Mouse (Mus musculus): Measurements from ENCODE around the gene Flvcr1. TPM values are rescaled to one million over a fixed set of nuclear protein-coding genes. Genes with fewer than 3 reads are reported as not detected.
A peak's percentile ranks its signal among the peaks of the same experiment; 100 is the strongest.

Gene Flvcr1
- polyA plus RNA-seq, 1 experiment from 2014 or later: 9.5 TPM

- WGBS: 94% methylated on average over 1 of the region's 1 CpGs
- Histone ChIP-seq H3K4me1 (replicated peaks; ENCODE audit: control insufficient read depth, insufficient read depth, low read length) (peaks cover 4% of the 10 kb centered on the region; the same call in 1 of the 2 replicates), H3K9me3 (ENCODE audit: control insufficient read depth, low read length) (no peaks in the 10 kb centered on the region), H3K36me3 (ENCODE audit: control insufficient read depth, insufficient read depth, low read length) (no peaks in the 10 kb centered on the region), H3K27me3 (ENCODE audit: control insufficient read depth, insufficient read depth, low read length) (no peaks in the 10 kb centered on the region), H3K27ac (ENCODE audit: low read depth, low read length) (no peak overlapping the region), H3K4me2 (replicated peaks; ENCODE audit: low read depth, low read length) (no peak overlapping the region), H3K4me3 (ENCODE audit: low read depth, low read length) (no peak overlapping the region), H3K9ac (ENCODE audit: low read depth, low read length) (no peak overlapping the region)
- no peak for ATAC-seq (ENCODE audit: low FRiP score)
- DNase-seq (ENCODE audit: low spot score): no peak
Observed at GRCm38 (mm10) chr1:190980470-190980869, 45.5 kb downstream of the Flvcr1 start.

GRCm38 (mm10) chr1:190979100-190979563 is 46.8 kb downstream of the Flvcr1 start, which contains the start of gene Vash2:
Gene Vash2 (minus strand): TSS chr1:190979296.
- Histone ChIP-seq H3K4me1 (replicated peaks; ENCODE audit: control insufficient read depth, insufficient read depth, low read length) (peaks cover 4% of the 10 kb centered on the region; the same call in 1 of the 2 replicates), H3K27ac (ENCODE audit: low read depth, low read length) (peak within 1 kb of the TSS; percentile 89), H3K4me2 (replicated peaks; ENCODE audit: low read depth, low read length) (peak within 1 kb of the TSS; percentile 89), H3K27me3 (ENCODE audit: control insufficient read depth, insufficient read depth, low read length) (no peaks in the 10 kb centered on the region), H3K9me3 (ENCODE audit: control insufficient read depth, low read length) (no peaks in the 10 kb centered on the region), H3K36me3 (ENCODE audit: control insufficient read depth, insufficient read depth, low read length) (no peaks in the 10 kb centered on the region), H3K9ac (ENCODE audit: low read depth, low read length) (peak within 1 kb of the TSS; percentile 90), H3K4me3 (ENCODE audit: low read depth, low read length) (peak within 1 kb of the TSS; percentile 74)
- under 1% methylated on average over 36 of the region's 38 CpGs for WGBS
- ATAC-seq (ENCODE audit: low FRiP score): peak; percentile 98
- peak; percentile 91 for DNase-seq (ENCODE audit: low spot score)

- peak overlapping the region; percentile 89 for H3K27ac ChIP-seq (ENCODE audit: low read depth, low read length)
- DNase-seq (ENCODE audit: low spot score) (peak; percentile 66), ATAC-seq (ENCODE audit: low FRiP score) (peak; percentile 83)
- H3K4me1 ChIP-seq (replicated peaks; ENCODE audit: control insufficient read depth, insufficient read depth, low read length): peaks cover 4% of the 10 kb centered on the region; the same call in 1 of the 2 replicates
- H3K9ac ChIP-seq (ENCODE audit: low read depth, low read length): peak overlapping the region; percentile 90
- peak overlapping the region; percentile 74 for H3K4me3 ChIP-seq (ENCODE audit: low read depth, low read length)
- no peaks in the 10 kb centered on the region for H3K9me3 ChIP-seq (ENCODE audit: control insufficient read depth, low read length)
- no peaks in the 10 kb centered on the region for H3K36me3 ChIP-seq (ENCODE audit: control insufficient read depth, insufficient read depth, low read length)
- H3K27me3 ChIP-seq (ENCODE audit: control insufficient read depth, insufficient read depth, low read length): no peaks in the 10 kb centered on the region
- WGBS: 0% methylated on average over 32 of the region's 46 CpGs
- peak overlapping the region; percentile 89 for H3K4me2 ChIP-seq (replicated peaks; ENCODE audit: low read depth, low read length)
Observed at GRCm38 (mm10) chr1:190978511-190979073, 47.4 kb downstream of the Flvcr1 start.

DNA sequence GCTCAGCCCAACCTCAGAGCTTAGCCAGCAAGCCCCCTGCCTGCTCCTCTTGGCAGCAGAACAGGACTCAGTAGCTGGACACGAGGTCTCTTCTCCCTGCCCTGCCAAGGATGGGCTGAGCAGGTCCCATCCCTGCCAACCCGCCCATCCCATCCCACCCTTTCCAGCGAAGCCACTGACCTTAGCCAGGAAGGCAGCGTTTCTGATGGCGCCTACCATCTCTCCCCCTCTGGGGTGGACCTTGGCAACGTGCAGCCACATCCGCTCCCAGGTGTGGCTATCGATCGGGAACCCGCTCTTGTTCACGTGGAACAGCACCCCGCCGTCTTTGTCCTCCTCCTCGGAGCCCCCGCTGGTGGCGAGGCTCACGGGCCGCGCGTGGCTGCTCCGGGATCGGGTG is 48.0 kb downstream of the Flvcr1 start:
- 0% methylated on average over 22 of the region's 22 CpGs for WGBS
- ATAC-seq (ENCODE audit: low FRiP score) (peak; percentile 13), DNase-seq (ENCODE audit: low spot score) (peak; percentile 53)
- peak overlapping the region; percentile 74 for H3K4me3 ChIP-seq (ENCODE audit: low read depth, low read length)
- H3K9me3 ChIP-seq (ENCODE audit: control insufficient read depth, low read length): no peaks in the 10 kb centered on the region
- peak overlapping the region; percentile 90 for H3K9ac ChIP-seq (ENCODE audit: low read depth, low read length)
- H3K27ac ChIP-seq (ENCODE audit: low read depth, low read length): peak overlapping the region; percentile 89; the same call in 1 of the 2 replicates
- H3K27me3 ChIP-seq (ENCODE audit: control insufficient read depth, insufficient read depth, low read length): no peaks in the 10 kb centered on the region
- peaks cover 4% of the 10 kb centered on the region; the same call in 1 of the 2 replicates for H3K4me1 ChIP-seq (replicated peaks; ENCODE audit: control insufficient read depth, insufficient read depth, low read length)
- H3K36me3 ChIP-seq (ENCODE audit: control insufficient read depth, insufficient read depth, low read length): no peaks in the 10 kb centered on the region
- H3K4me2 ChIP-seq (replicated peaks; ENCODE audit: low read depth, low read length): peak overlapping the region; percentile 89

DNA sequence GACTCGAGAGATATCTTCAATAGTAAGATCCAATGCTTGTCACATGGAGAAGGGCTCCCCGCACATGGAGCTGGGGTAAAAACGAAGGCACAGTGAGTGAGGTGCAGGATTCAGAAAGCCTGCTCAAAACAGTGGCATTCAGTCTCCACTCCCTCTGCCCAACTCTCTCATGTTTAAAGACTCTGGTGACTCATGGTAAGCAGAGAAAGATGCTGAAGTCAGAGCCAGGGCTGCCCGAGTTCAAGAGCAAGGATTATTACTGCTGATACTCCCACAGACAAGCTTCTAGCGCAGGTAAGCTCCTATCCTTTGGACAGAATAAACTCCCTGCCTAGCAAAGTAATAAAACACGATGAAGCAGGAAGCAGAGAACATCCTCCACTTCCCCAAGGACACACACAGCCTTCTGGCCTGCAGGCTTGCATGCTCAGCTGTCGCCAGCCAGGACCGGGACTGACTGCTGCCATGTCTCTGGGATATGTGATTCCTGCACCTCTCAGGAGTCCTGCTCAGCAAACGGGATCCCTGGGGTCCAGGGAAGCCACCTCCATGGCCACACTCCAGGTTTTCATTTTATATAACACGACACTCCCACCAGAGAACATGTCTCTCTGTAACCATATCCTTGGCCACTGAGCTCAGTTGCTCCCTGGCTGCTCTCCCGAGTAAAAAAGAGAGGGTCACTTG is 48.9 kb downstream of the Flvcr1 start:
- Histone ChIP-seq H3K4me1 (replicated peaks; ENCODE audit: control insufficient read depth, insufficient read depth, low read length) (peaks cover 4% of the 10 kb centered on the region; the same call in 1 of the 2 replicates), H3K4me2 (replicated peaks; ENCODE audit: low read depth, low read length) (peak overlapping the region; percentile 89), H3K27me3 (ENCODE audit: control insufficient read depth, insufficient read depth, low read length) (no peaks in the 10 kb centered on the region), H3K9ac (ENCODE audit: low read depth, low read length) (peak overlapping the region; percentile 90; the same call in 1 of the 2 replicates), H3K9me3 (ENCODE audit: control insufficient read depth, low read length) (no peaks in the 10 kb centered on the region), H3K36me3 (ENCODE audit: control insufficient read depth, insufficient read depth, low read length) (no peaks in the 10 kb centered on the region), H3K27ac (ENCODE audit: low read depth, low read length) (no peak overlapping the region), H3K4me3 (ENCODE audit: low read depth, low read length) (peak overlapping the region; percentile 74)
- ATAC-seq (ENCODE audit: low FRiP score) (no peak), DNase-seq (ENCODE audit: low spot score) (no peak)
- 56% methylated on average over 11 of the region's 11 CpGs for whole genome bisulfite sequencing

GRCm38 (mm10) chr1:190974833-190975232 is 51.1 kb downstream of the Flvcr1 start:
- Histone ChIP-seq H3K9ac (ENCODE audit: low read depth, low read length) (no peak overlapping the region), H3K27ac (ENCODE audit: low read depth, low read length) (no peak overlapping the region), H3K4me3 (ENCODE audit: low read depth, low read length) (no peak overlapping the region), H3K27me3 (ENCODE audit: control insufficient read depth, insufficient read depth, low read length) (no peaks in the 10 kb centered on the region), H3K4me1 (replicated peaks; ENCODE audit: control insufficient read depth, insufficient read depth, low read length) (peaks cover 4% of the 10 kb centered on the region; the same call in 1 of the 2 replicates), H3K36me3 (ENCODE audit: control insufficient read depth, insufficient read depth, low read length) (peaks cover 3% of the 10 kb centered on the region; the same call in 1 of the 2 replicates), H3K4me2 (replicated peaks; ENCODE audit: low read depth, low read length) (no peak overlapping the region), H3K9me3 (ENCODE audit: control insufficient read depth, low read length) (no peaks in the 10 kb centered on the region)
- DNase-seq (ENCODE audit: low spot score) (no peak), ATAC-seq (ENCODE audit: low FRiP score) (no peak)
- 86% methylated on average over 1 of the region's 1 CpGs for WGBS

- Histone ChIP-seq H3K9ac (ENCODE audit: low read depth, low read length) (no peak overlapping the region), H3K4me1 (replicated peaks; ENCODE audit: control insufficient read depth, insufficient read depth, low read length) (peaks cover 4% of the 10 kb centered on the region; the same call in 1 of the 2 replicates), H3K9me3 (ENCODE audit: control insufficient read depth, low read length) (no peaks in the 10 kb centered on the region), H3K36me3 (ENCODE audit: control insufficient read depth, insufficient read depth, low read length) (peaks cover 5% of the 10 kb centered on the region; the same call in 1 of the 2 replicates), H3K27ac (ENCODE audit: low read depth, low read length) (no peak overlapping the region), H3K4me2 (replicated peaks; ENCODE audit: low read depth, low read length) (no peak overlapping the region), H3K27me3 (ENCODE audit: control insufficient read depth, insufficient read depth, low read length) (no peaks in the 10 kb centered on the region), H3K4me3 (ENCODE audit: low read depth, low read length) (no peak overlapping the region)
- DNase-seq (ENCODE audit: low spot score): no peak
- ATAC-seq (ENCODE audit: low FRiP score): no peak
- WGBS: 92% methylated on average over 8 of the region's 8 CpGs
Observed at GRCm38 (mm10) chr1:190974191-190974590, 51.8 kb downstream of the Flvcr1 start.

DNA sequence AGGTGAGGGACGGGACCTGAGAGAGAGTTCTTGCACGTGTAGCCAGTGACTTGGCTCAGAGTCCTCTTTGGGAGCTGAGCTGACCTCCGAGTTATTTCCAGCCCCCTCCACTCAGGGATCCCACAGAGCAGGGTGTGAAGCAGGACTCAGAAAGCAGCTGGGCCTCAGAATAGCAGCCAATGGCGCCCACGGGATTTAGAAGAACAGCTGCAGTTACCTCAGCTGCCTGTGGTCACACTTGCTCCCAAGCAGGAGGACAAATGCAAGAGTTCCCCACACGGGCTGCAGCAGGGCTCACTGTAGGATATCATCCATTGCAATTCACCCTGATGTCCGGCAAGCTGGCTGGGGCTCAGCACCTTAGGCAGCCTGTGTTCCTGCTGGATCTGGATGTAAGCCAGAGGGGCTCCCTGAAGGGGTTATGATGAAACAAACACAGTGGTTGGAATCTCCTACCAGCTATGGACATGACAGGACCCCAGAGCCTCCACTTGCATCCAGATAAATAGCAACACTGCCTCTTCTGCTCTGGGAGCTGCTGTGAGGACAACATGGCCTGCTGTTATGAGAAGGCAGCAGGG is 53.3 kb downstream of the Flvcr1 start:
- no peak for DNase-seq (ENCODE audit: low spot score)
- Histone ChIP-seq H3K36me3 (ENCODE audit: control insufficient read depth, insufficient read depth, low read length) (peaks cover 5% of the 10 kb centered on the region; the same call in 1 of the 2 replicates), H3K9me3 (ENCODE audit: control insufficient read depth, low read length) (no peaks in the 10 kb centered on the region), H3K4me1 (replicated peaks; ENCODE audit: control insufficient read depth, insufficient read depth, low read length) (peaks cover 4% of the 10 kb centered on the region; the same call in 1 of the 2 replicates), H3K9ac (ENCODE audit: low read depth, low read length) (no peak overlapping the region), H3K4me2 (replicated peaks; ENCODE audit: low read depth, low read length) (no peak overlapping the region), H3K4me3 (ENCODE audit: low read depth, low read length) (no peak overlapping the region), H3K27ac (ENCODE audit: low read depth, low read length) (no peak overlapping the region), H3K27me3 (ENCODE audit: control insufficient read depth, insufficient read depth, low read length) (no peaks in the 10 kb centered on the region)
- ATAC-seq (ENCODE audit: low FRiP score): no peak
- WGBS: 77% methylated on average over 7 of the region's 7 CpGs
